Mouse (Mus musculus) liver, embryonic 13.5 days (tissue): ENCODE data around the gene Dnajc16. TPM values are rescaled to one million over a fixed set of nuclear protein-coding genes. Genes with fewer than 3 reads are reported as not detected.

ENCODE experiments used
- ATAC-seq: fragments of 200-750 bp; cut with Nextera tagmentation; 2 replicates; pipeline ENCODE4 v1.8.0; 2017; ENCODE audit warnings: low read depth, mild to moderate bottlenecking, moderate number of reproducible peaks, moderate library complexity
- DNase-seq: peaks from one replicate; pipeline ENCODE4 v3.0.0; 2022
- H3K27ac ChIP-seq: fragments of 300-500 bp; sonication (generic); 2 replicates; pipeline ENCODE4 v1.5.1; 2015; ENCODE audit warnings: moderate library complexity, mild to moderate bottlenecking, inconsistent platforms
- H3K27me3 ChIP-seq: fragments of 300-500 bp; sonication (generic); 2 replicates; pipeline ENCODE4 v1.6.1; 2015; ENCODE audit warnings: mild to moderate bottlenecking, inconsistent platforms
- H3K36me3 ChIP-seq: fragments of 300-500 bp; sonication (generic); 2 replicates; pipeline ENCODE4 v1.6.1; 2015; ENCODE audit warnings: mild to moderate bottlenecking, inconsistent platforms
- H3K4me1 ChIP-seq: fragments of 300-500 bp; sonication (generic); replicated peaks from 2 replicates; pipeline ENCODE4 v1.6.1; 2015; ENCODE audit warnings: inconsistent platforms
- H3K4me2 ChIP-seq: fragments of 300-500 bp; sonication (generic); 2 replicates; pipeline ENCODE4 v1.6.1; 2015; ENCODE audit warnings: inconsistent platforms, mild to moderate bottlenecking, moderate library complexity
- H3K4me3 ChIP-seq: fragments of 300-500 bp; sonication (generic); replicated peaks from 2 replicates; pipeline ENCODE4 v1.5.1; 2015; ENCODE audit warnings: mild to moderate bottlenecking, inconsistent platforms
- H3K9ac ChIP-seq: fragments of 300-500 bp; sonication (generic); 2 replicates; pipeline ENCODE4 v1.6.1; 2015; ENCODE audit warnings: mild to moderate bottlenecking, inconsistent platforms
- H3K9me3 ChIP-seq: fragments of 300-500 bp; sonication (generic); replicated peaks from 2 replicates; pipeline ENCODE4 v1.6.1; 2016; ENCODE audit warnings: inconsistent platforms
- WGBS: fragments of 180-500 bp; shearing (Covaris S2); methylation state at CpG from one replicate; pipeline ENCODE4 v1.1.7; 2015; ENCODE audit not compliant: insufficient replicate concordance; 5-methylcytosine and 5-hydroxymethylcytosine counted together
- polyA plus RNA-seq: library from polyadenylated mRNA; unstranded; fragments of >200 nt; fragmentation: Nextera tagmentation; extraction: Ambion mirVana; gene quantifications from 2 replicates; pipeline ENCODE4 v1.2.1, GENCODE M21; 2015

The Dnajc16 gene
- polyA plus RNA-seq, result 2.1 and 2.2 TPM in 2 replicates

- peak within 1 kb of the TSS; percentile 98 for H3K27ac ChIP-seq
- ATAC-seq (peak; percentile 73), DNase-seq (peak; percentile 96)
- H3K4me1 ChIP-seq, result peaks cover 51% of the 10 kb centered on the region
- H3K4me2 ChIP-seq, result peak within 1 kb of the TSS; percentile 93
- WGBS, result under 1% methylated on average over 42 of the region's 42 CpGs
- H3K9me3 ChIP-seq, result no peaks in the 10 kb centered on the region
- H3K27me3 ChIP-seq, result no peaks in the 10 kb centered on the region
- peaks cover 28% of the 10 kb centered on the region for H3K36me3 ChIP-seq
- peak within 1 kb of the TSS; percentile 98 for H3K4me3 ChIP-seq
- peak within 1 kb of the TSS; percentile 99 for H3K9ac ChIP-seq
Measured at GRCm38 (mm10) chr4:141790524-141790990, at the start of gene Dnajc16. TSS of gene Dnajc16 (minus strand) at chr4:141790931.

- Histone ChIP-seq H3K36me3 (no peaks in the 10 kb centered on the region), H3K27ac (no peak overlapping the region), H3K4me3 (no peak overlapping the region), H3K4me2 (no peak overlapping the region), H3K4me1 (no peaks in the 10 kb centered on the region), H3K9ac (no peak overlapping the region), H3K27me3 (no peaks in the 10 kb centered on the region; the same call in 1 of the 2 replicates), H3K9me3 (no peaks in the 10 kb centered on the region)
- ATAC-seq, result no peak
- DNase-seq, result no peak
- 28% methylated on average over 5 of the region's 5 CpGs for WGBS
Measured at GRCm38 (mm10) chr4:141834536-141835095, 43.9 kb upstream of the Dnajc16 start.

- Histone ChIP-seq H3K4me2 (no peak overlapping the region), H3K9me3 (no peaks in the 10 kb centered on the region), H3K9ac (no peak overlapping the region), H3K36me3 (no peaks in the 10 kb centered on the region), H3K4me3 (no peak overlapping the region), H3K27ac (no peak overlapping the region), H3K4me1 (no peaks in the 10 kb centered on the region), H3K27me3 (no peaks in the 10 kb centered on the region; the same call in 1 of the 2 replicates)
- no peak for ATAC-seq
- WGBS, result 26% methylated on average over 1 of the region's 1 CpGs
- no peak for DNase-seq
Measured at GRCm38 (mm10) chr4:141833911-141834310, 43.2 kb upstream of the Dnajc16 start.

GRCm38 (mm10) chr4:141831361-141831760 lies 40.6 kb upstream of the Dnajc16 start:
- ATAC-seq, result no peak
- no peaks in the 10 kb centered on the region for H3K36me3 ChIP-seq
- no peaks in the 10 kb centered on the region for H3K4me1 ChIP-seq
- H3K4me3 ChIP-seq, result no peak overlapping the region
- H3K9ac ChIP-seq, result no peak overlapping the region
- DNase-seq, result no peak
- H3K27ac ChIP-seq, result no peak overlapping the region
- H3K4me2 ChIP-seq, result no peak overlapping the region
- no peaks in the 10 kb centered on the region for H3K9me3 ChIP-seq
- WGBS, result 64% methylated on average over 7 of the region's 7 CpGs
- no peaks in the 10 kb centered on the region; the same call in 1 of the 2 replicates for H3K27me3 ChIP-seq

- no peak overlapping the region for H3K9ac ChIP-seq
- WGBS, result 62% methylated on average over 11 of the region's 11 CpGs
- no peaks in the 10 kb centered on the region for H3K9me3 ChIP-seq
- no peaks in the 10 kb centered on the region; the same call in 1 of the 2 replicates for H3K27me3 ChIP-seq
- no peak for DNase-seq
- no peak overlapping the region for H3K4me3 ChIP-seq
- no peaks in the 10 kb centered on the region for H3K4me1 ChIP-seq
- ATAC-seq, result no peak
- no peak overlapping the region for H3K27ac ChIP-seq
- H3K4me2 ChIP-seq, result no peak overlapping the region
- no peaks in the 10 kb centered on the region for H3K36me3 ChIP-seq
Measured at GRCm38 (mm10) chr4:141830381-141830780, 39.6 kb upstream of the Dnajc16 start.

GRCm38 (mm10) chr4:141828177-141828576 lies 37.4 kb upstream of the Dnajc16 start:
- Histone ChIP-seq H3K36me3 (no peaks in the 10 kb centered on the region), H3K27ac (no peak overlapping the region), H3K9me3 (no peaks in the 10 kb centered on the region), H3K27me3 (no peaks in the 10 kb centered on the region), H3K4me1 (peaks cover 10% of the 10 kb centered on the region), H3K4me3 (no peak overlapping the region), H3K4me2 (no peak overlapping the region), H3K9ac (no peak overlapping the region)
- WGBS, result 45% methylated on average over 4 of the region's 4 CpGs
- no peak for ATAC-seq
- DNase-seq, result no peak

- Histone ChIP-seq H3K27ac (no peak overlapping the region), H3K9ac (no peak overlapping the region), H3K36me3 (no peaks in the 10 kb centered on the region), H3K4me3 (no peak overlapping the region), H3K4me1 (peaks cover 18% of the 10 kb centered on the region), H3K9me3 (no peaks in the 10 kb centered on the region), H3K4me2 (no peak overlapping the region), H3K27me3 (no peaks in the 10 kb centered on the region)
- no peak for DNase-seq
- 66% methylated on average over 2 of the region's 2 CpGs for WGBS
- no peak for ATAC-seq
Measured at GRCm38 (mm10) chr4:141827401-141827800, 36.7 kb upstream of the Dnajc16 start.

- Histone ChIP-seq H3K4me2 (no peak within 1 kb of the TSS), H3K27me3 (no peaks in the 10 kb centered on the region), H3K4me3 (no peak within 1 kb of the TSS), H3K4me1 (peaks cover 18% of the 10 kb centered on the region), H3K36me3 (no peaks in the 10 kb centered on the region), H3K9me3 (no peaks in the 10 kb centered on the region), H3K27ac (no peak within 1 kb of the TSS), H3K9ac (no peak within 1 kb of the TSS)
- DNase-seq (no peak), ATAC-seq (no peak)
- 39% methylated on average over 5 of the region's 5 CpGs for WGBS
Measured at GRCm38 (mm10) chr4:141826060-141826459, 35.3 kb upstream of the Dnajc16 start, which contains the start of gene Cela2a. TSS of gene Cela2a (minus strand) at chr4:141826160.

GRCm38 (mm10) chr4:141822979-141823378 lies 32.2 kb upstream of the Dnajc16 start:
- H3K27me3 ChIP-seq, result no peaks in the 10 kb centered on the region
- H3K4me3 ChIP-seq, result no peak overlapping the region
- no peak overlapping the region for H3K9ac ChIP-seq
- H3K4me2 ChIP-seq, result no peak overlapping the region
- no peak overlapping the region for H3K27ac ChIP-seq
- ATAC-seq (peak; percentile 80), DNase-seq (peak; percentile 69)
- H3K36me3 ChIP-seq, result no peaks in the 10 kb centered on the region
- peaks cover 18% of the 10 kb centered on the region for H3K4me1 ChIP-seq
- no peaks in the 10 kb centered on the region for H3K9me3 ChIP-seq
- WGBS, result 32% methylated on average over 3 of the region's 3 CpGs

GRCm38 (mm10) chr4:141822089-141822488 lies 31.4 kb upstream of the Dnajc16 start:
- Histone ChIP-seq H3K9ac (no peak overlapping the region), H3K4me3 (no peak overlapping the region), H3K9me3 (no peaks in the 10 kb centered on the region), H3K36me3 (no peaks in the 10 kb centered on the region), H3K27me3 (no peaks in the 10 kb centered on the region), H3K27ac (no peak overlapping the region), H3K4me1 (peaks cover 18% of the 10 kb centered on the region), H3K4me2 (no peak overlapping the region)
- ATAC-seq, result no peak
- DNase-seq, result no peak
- 57% methylated on average over 10 of the region's 10 CpGs for WGBS

- ATAC-seq (no peak), DNase-seq (no peak)
- H3K9ac ChIP-seq, result no peak overlapping the region
- H3K4me1 ChIP-seq, result peaks cover 18% of the 10 kb centered on the region
- 66% methylated on average over 3 of the region's 3 CpGs for WGBS
- no peak overlapping the region for H3K4me3 ChIP-seq
- H3K27me3 ChIP-seq, result no peaks in the 10 kb centered on the region
- H3K4me2 ChIP-seq, result no peak overlapping the region
- H3K27ac ChIP-seq, result no peak overlapping the region
- H3K9me3 ChIP-seq, result no peaks in the 10 kb centered on the region
- H3K36me3 ChIP-seq, result no peaks in the 10 kb centered on the region
Measured at GRCm38 (mm10) chr4:141821178-141821577, 30.4 kb upstream of the Dnajc16 start.

GRCm38 (mm10) chr4:141819316-141819715 lies 28.6 kb upstream of the Dnajc16 start:
- Histone ChIP-seq H3K36me3 (peaks cover 4% of the 10 kb centered on the region; the same call in 1 of the 2 replicates), H3K4me3 (no peak overlapping the region), H3K4me1 (peaks cover 18% of the 10 kb centered on the region), H3K9ac (no peak overlapping the region), H3K4me2 (no peak overlapping the region), H3K9me3 (no peaks in the 10 kb centered on the region), H3K27me3 (no peaks in the 10 kb centered on the region), H3K27ac (no peak overlapping the region)
- DNase-seq (no peak), ATAC-seq (no peak)
- 71% methylated on average over 7 of the region's 7 CpGs for WGBS
